Mouse (Mus musculus): ENCODE measurements around the gene Psap.

The Psap gene

DNA sequence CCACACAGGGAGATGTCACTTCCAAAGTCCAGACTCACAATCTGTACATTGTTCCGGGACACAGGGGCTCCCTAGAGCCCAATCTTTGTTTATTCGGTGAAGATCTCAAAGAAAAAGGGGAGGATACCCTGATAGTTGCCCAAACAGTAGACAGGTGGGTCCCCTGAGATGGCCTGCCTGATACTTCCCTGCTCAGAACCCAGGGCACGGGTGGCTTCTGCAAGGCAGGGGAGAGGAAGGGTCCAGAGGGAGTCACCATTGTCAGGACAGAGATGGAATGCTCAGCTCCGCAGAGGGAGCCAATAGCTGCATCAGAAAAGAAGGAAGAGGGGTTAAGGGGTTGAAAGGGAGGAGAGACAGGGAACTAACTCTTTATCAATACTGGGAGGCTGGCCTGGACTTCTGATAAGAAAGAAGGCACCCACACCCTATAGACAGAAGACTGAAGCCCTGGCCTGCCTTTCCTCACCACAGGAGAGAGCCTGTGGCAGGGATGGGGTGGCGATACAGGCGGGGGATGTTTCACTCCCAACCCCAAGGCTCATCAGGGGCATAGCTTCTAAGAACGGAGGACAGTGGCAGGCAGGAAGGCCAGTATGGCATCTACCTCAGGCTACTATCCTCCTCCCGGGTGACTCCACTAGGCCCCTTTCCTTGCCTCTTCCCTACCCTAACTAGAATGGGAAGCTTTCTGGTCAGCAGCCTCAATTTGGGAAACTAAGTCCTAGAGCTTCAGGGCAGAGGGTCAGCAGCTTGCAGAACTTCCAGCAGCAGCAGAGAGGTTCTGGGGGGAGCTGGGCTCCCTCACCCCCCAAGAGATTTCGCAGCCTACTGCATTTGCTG, 70.6 kb downstream of the Psap start:
- no peak for DNase-seq (ENCODE audit: low read depth, low spot score)

DNA sequence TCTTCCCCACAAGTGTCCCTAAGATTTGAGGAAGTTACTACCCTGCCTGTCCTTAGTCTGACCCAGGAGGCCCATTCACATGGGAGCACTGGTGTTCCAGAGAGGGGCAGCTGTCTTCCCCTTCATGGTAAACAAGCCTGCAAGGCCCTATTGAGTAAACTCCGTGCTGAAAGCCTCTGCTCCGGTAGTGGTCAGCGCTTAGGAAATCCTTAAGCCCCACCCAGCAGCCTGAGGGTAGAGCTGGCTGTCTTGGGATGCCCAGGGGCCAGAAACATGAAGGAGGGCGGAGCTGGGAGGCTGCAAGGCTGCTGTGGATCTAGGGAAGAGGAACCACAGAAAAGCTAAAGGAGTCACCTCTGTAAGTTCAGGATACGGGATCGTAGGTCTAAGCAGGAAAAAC, 71.6 kb downstream of the Psap start:
- DNase-seq (ENCODE audit: low read depth, low spot score): no peak

- no peak for DNase-seq (ENCODE audit: low read depth, low spot score)
Observed at GRCm38 (mm10) chr10:60349644-60350043, 72.2 kb downstream of the Psap start.

GRCm38 (mm10) chr10:60350077-60350804, 72.8 kb downstream of the Psap start:
- peak; percentile 11 for DNase-seq (ENCODE audit: low read depth, low spot score)

- DNase-seq (ENCODE audit: low read depth, low spot score): peak; percentile 94
Observed at GRCm38 (mm10) chr10:60350805-60351167, 73.4 kb downstream of the Psap start.

GRCm38 (mm10) chr10:60351248-60351647, 73.8 kb downstream of the Psap start:
- no peak for DNase-seq (ENCODE audit: low read depth, low spot score)

GRCm38 (mm10) chr10:60351761-60352455, 74.5 kb downstream of the Psap start:
- peak; percentile 47 for DNase-seq (ENCODE audit: low read depth, low spot score)

All from A20 (cell line).